18 mouse cellular contexts compared by ENCODE assay signal in genomic region chr4:131683176-131683575, GRCm38 (mm10).
"Had no signal": no experiment of that assay in that cellular context is flagged by ENCODE, and none has a peak within 500 bp of the region (broad histone marks: within the 10 kb centered on the region; RNA-seq: fewer than 3 reads in every experiment).

No protein-coding gene starts in this region.

- H3K27ac ChIP-seq: midbrain, embryonic 10.5 days; midbrain, embryonic 12.5 days; neural tube, embryonic 13.5 days; neural tube, embryonic 15.5 days; stomach, embryonic 15.5 days; stomach, postnatal 0 days had no signal

- H3K9me3 ChIP-seq: midbrain, embryonic 12.5 days; neural tube, embryonic 13.5 days; neural tube, embryonic 15.5 days; stomach, embryonic 15.5 days had no signal

- H3K36me3 ChIP-seq: midbrain, embryonic 10.5 days; midbrain, embryonic 12.5 days; neural tube, embryonic 13.5 days; neural tube, embryonic 15.5 days; stomach, embryonic 15.5 days had no signal

- H3K4me2 ChIP-seq: lung, embryonic 14.5 days; midbrain, embryonic 12.5 days; neural tube, embryonic 13.5 days; neural tube, embryonic 15.5 days; stomach, embryonic 15.5 days had no signal

- DNase-seq: lung, adult 18-20 months; lung, embryonic 14.5 days; lung, postnatal 10 days; lung, postnatal 4 days; midbrain, embryonic 14.5 days; right cerebral cortex, adult 18-20 months; right cerebral cortex, postnatal 25 days; thymus, adult 2 months; thymus, postnatal 25 days; thymus, postnatal 4 days had no signal

- H3K9ac ChIP-seq: lung, embryonic 14.5 days; midbrain, embryonic 12.5 days; neural tube, embryonic 13.5 days; neural tube, embryonic 15.5 days; stomach, embryonic 15.5 days had no signal

- H3K4me1 ChIP-seq: midbrain, embryonic 10.5 days; midbrain, embryonic 12.5 days; neural tube, embryonic 13.5 days; neural tube, embryonic 15.5 days; stomach, embryonic 15.5 days had no signal

- H3K27me3 ChIP-seq: midbrain, embryonic 12.5 days; neural tube, embryonic 13.5 days; neural tube, embryonic 15.5 days; stomach, embryonic 15.5 days had no signal

- H3K4me3 ChIP-seq: midbrain, embryonic 10.5 days; midbrain, embryonic 12.5 days; myocyte; neural tube, embryonic 13.5 days; neural tube, embryonic 15.5 days; stomach, embryonic 15.5 days had no signal

- ATAC-seq: midbrain, embryonic 16.5 days had no signal
